Mouse (Mus musculus) olfactory bulb, adult 2 months (tissue): ENCODE results near the gene Mrps27.

ENCODE experiments used
- CTCF ChIP-seq: fragments of 200-500 bp; IDR thresholded peaks from 2 replicates; pipeline ENCODE4 v1.5.1; 2012; ENCODE audit warnings: low read depth, mild to moderate bottlenecking, low read length, moderate library complexity; ENCODE audit not compliant: insufficient read depth
- POLR2A ChIP-seq: fragments of 200-500 bp; IDR thresholded peaks from 2 replicates; pipeline ENCODE4 v1.6.1; 2012; ENCODE audit warnings: mild to moderate bottlenecking, low read depth, low read length, moderate library complexity; ENCODE audit not compliant: insufficient read depth

- no peak for TF ChIP-seq CTCF
- no peak for TF ChIP-seq POLR2A
Measured at GRCm38 (mm10) chr13:99351596-99351995, 7.0 kb downstream of the Mrps27 start.
